21 mouse cellular contexts compared by ENCODE assay signal in the genomic region with DNA sequence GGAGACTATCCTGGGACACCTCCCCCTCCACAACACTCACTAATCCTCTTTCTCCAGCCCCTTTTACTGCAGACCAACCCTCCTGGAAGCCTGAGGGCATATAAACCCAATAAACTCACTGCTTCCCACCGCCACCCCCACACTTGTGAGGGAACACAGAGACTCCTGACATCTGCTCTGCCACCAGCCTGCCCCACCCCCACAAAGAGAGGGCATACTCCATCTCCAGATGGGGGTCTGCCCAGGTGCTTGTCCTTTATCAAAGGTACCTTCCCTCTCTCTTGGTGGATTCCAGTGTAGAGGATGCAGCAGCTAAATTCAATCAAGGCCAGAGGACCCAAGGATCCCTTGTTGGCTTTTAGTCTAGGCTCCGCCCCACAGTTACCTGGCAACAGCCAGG. TPM values are rescaled to one million over a fixed set of nuclear protein-coding genes. Genes with fewer than 3 reads are reported as not detected.
DNase-seq lines count a peak whose midpoint lies in the region; ATAC-seq lines count a peak whose summit lies in the region.
"Had no signal": no experiment of that assay in that cellular context is flagged by ENCODE, and none has a peak within 500 bp of the region (broad histone marks: within the 10 kb centered on the region; RNA-seq: fewer than 3 reads in every experiment).

No protein-coding gene starts in this region.

- H3K4me1 ChIP-seq in heart, embryonic 10.5 days: no peaks in the 10 kb centered on the region
- H3K4me1 ChIP-seq in limb, embryonic 12.5 days (replicated peaks): peaks cover 19% of the 10 kb centered on the region
- H3K4me1 ChIP-seq in hindbrain, embryonic 10.5 days (replicated peaks): 0 out of 2 replicates have a peak, but pooled peaks cover 4% of the 10 kb centered on the region
- H3K4me1 ChIP-seq: forebrain, embryonic 15.5 days; heart, embryonic 12.5 days; hindbrain, embryonic 15.5 days had no signal

- ATAC-seq in limb, embryonic 12.5 days (ENCODE audit: insufficient number of reproducible peaks, insufficient read depth, low FRiP score, low TSS enrichment, low read depth): peak; percentile 50; the same call in 1 of the 2 replicates
- ATAC-seq: activated CD4-positive, CD25-positive, alpha-beta regulatory T cell, adult 4 months; forebrain, embryonic 15.5 days had no signal

- H3K4me3 ChIP-seq in heart, embryonic 10.5 days: no peak overlapping the region
- no peak overlapping the region for H3K4me3 ChIP-seq in limb, embryonic 12.5 days (replicated peaks)
- no peak overlapping the region for H3K4me3 ChIP-seq in hindbrain, embryonic 10.5 days
- H3K4me3 ChIP-seq: embryonic facial prominence, embryonic 12.5 days; forebrain, embryonic 15.5 days; heart, adult 2 months; heart, embryonic 12.5 days; hindbrain, embryonic 15.5 days had no signal

- intact Hi-C loops in left cerebral cortex, postnatal 4 days (cut with DNase I): no loop called here

- DNase-seq in adrenal gland, postnatal 14 days: peak; percentile 11
- DNase-seq in adrenal gland, postnatal 25 days: no peak
- peak; percentile 60 for DNase-seq in heart, adult 11 months
- DNase-seq in heart, embryonic 10.5 days (ENCODE audit: low spot score): no peak
- peak; percentile 40 for DNase-seq in left cerebral cortex, postnatal 4 days
- DNase-seq in left cerebral cortex, adult 9 months (ENCODE audit: low spot score in 2 of 2): no peak
- no peak for DNase-seq in hindbrain, embryonic 10.5 days (ENCODE audit: low spot score)
- DNase-seq: adrenal gland, postnatal 36 days; B cell, adult 2 months; cerebellum, adult 11 months; cerebellum, postnatal 25 days; gastrocnemius, postnatal 10 days; heart, adult 2 months had no signal

- no peak overlapping the region; the same call in 1 of the 2 replicates for H3K9ac ChIP-seq in limb, embryonic 12.5 days (replicated peaks)
- H3K9ac ChIP-seq: embryonic facial prominence, embryonic 12.5 days; forebrain, embryonic 15.5 days; heart, embryonic 12.5 days; hindbrain, embryonic 15.5 days had no signal

- H3K27me3 ChIP-seq in heart, embryonic 10.5 days (ENCODE audit: insufficient read depth, poor library complexity, severe bottlenecking): no peaks in the 10 kb centered on the region
- H3K27me3 ChIP-seq in limb, embryonic 12.5 days: no peaks in the 10 kb centered on the region
- no peaks in the 10 kb centered on the region for H3K27me3 ChIP-seq in hindbrain, embryonic 10.5 days (ENCODE audit: insufficient read depth, poor library complexity, severe bottlenecking)
- H3K27me3 ChIP-seq: embryonic facial prominence, embryonic 12.5 days; forebrain, embryonic 15.5 days; heart, embryonic 12.5 days; hindbrain, embryonic 15.5 days had no signal

- H3K9me3 ChIP-seq in heart, embryonic 10.5 days: no peaks in the 10 kb centered on the region
- no peaks in the 10 kb centered on the region for H3K9me3 ChIP-seq in limb, embryonic 12.5 days
- H3K9me3 ChIP-seq in hindbrain, embryonic 10.5 days: no peaks in the 10 kb centered on the region
- H3K9me3 ChIP-seq: embryonic facial prominence, embryonic 12.5 days; forebrain, embryonic 15.5 days; heart, embryonic 12.5 days; hindbrain, embryonic 15.5 days had no signal

- no peaks in the 10 kb centered on the region for H3K36me3 ChIP-seq in heart, embryonic 10.5 days
- no peaks in the 10 kb centered on the region for H3K36me3 ChIP-seq in limb, embryonic 12.5 days
- no peaks in the 10 kb centered on the region for H3K36me3 ChIP-seq in hindbrain, embryonic 10.5 days
- H3K36me3 ChIP-seq: embryonic facial prominence, embryonic 12.5 days; heart, embryonic 12.5 days had no signal

- no peak overlapping the region for H3K27ac ChIP-seq in heart, embryonic 10.5 days
- no peak overlapping the region for H3K27ac ChIP-seq in limb, embryonic 12.5 days
- H3K27ac ChIP-seq in hindbrain, embryonic 10.5 days: no peak overlapping the region
- H3K27ac ChIP-seq: embryonic facial prominence, embryonic 12.5 days; forebrain, embryonic 15.5 days; heart, adult 2 months; hindbrain, embryonic 15.5 days had no signal

- peak overlapping the region; percentile 8; the same call in 1 of the 2 replicates for H3K4me2 ChIP-seq in limb, embryonic 12.5 days
- H3K4me2 ChIP-seq: embryonic facial prominence, embryonic 12.5 days; forebrain, embryonic 15.5 days; heart, embryonic 12.5 days; hindbrain, embryonic 15.5 days had no signal

- 56% methylated on average over 2 of the region's 2 CpGs for WGBS in heart, embryonic 10.5 days
- 50% methylated on average over 2 of the region's 2 CpGs for WGBS in limb, embryonic 12.5 days
- WGBS in hindbrain, embryonic 10.5 days: 67% methylated on average over 2 of the region's 2 CpGs

RNA-seq across cellular contexts. Expression of gene Cplx1, which starts 28.8 kb away (rescaled TPM):
- total RNA-seq in adrenal gland, postnatal 14 days (2021): 3.9 and 8.3 TPM in 2 replicates
- total RNA-seq in adrenal gland, postnatal 25 days (2021): 1.8 and 3.0 TPM in 2 replicates
- 0.64 and 0.70 TPM in 2 replicates for polyA plus RNA-seq in heart, embryonic 10.5 days (2016; fragmentation: Nextera tagmentation; extraction: Ambion mirVana)
- 100 to 1,000 TPM; 190 to 193 TPM for total RNA-seq in left cerebral cortex, postnatal 4 days (2021)
- polyA plus RNA-seq in limb, embryonic 12.5 days (2016; fragmentation: Nextera tagmentation; extraction: Ambion mirVana): 0.33 and 0.46 TPM in 2 replicates
- polyA plus RNA-seq in hindbrain, embryonic 10.5 days (2016; fragmentation: Nextera tagmentation; extraction: Ambion mirVana): 6.9 and 11.2 TPM in 2 replicates
- total RNA-seq: heart, postnatal 25 days; MEL had no signal
- polyA plus RNA-seq: activated CD4-positive, CD25-positive, alpha-beta regulatory T cell, adult 4 months had no signal

RNA-seq across cellular contexts. Expression of gene Pcgf3, which starts 60.0 kb away (rescaled TPM):
- 41.7 and 42.5 TPM in 2 replicates for total RNA-seq in adrenal gland, postnatal 14 days (2021)
- total RNA-seq in adrenal gland, postnatal 25 days (2021): 40.3 and 55.4 TPM in 2 replicates
- polyA plus RNA-seq in heart, embryonic 10.5 days (2016; fragmentation: Nextera tagmentation; extraction: Ambion mirVana): 19.9 and 21.3 TPM in 2 replicates
- total RNA-seq in left cerebral cortex, postnatal 4 days (2021): 10 to 100 TPM; 82.2 to 94.3 TPM
- 30.5 and 32.1 TPM in 2 replicates for polyA plus RNA-seq in limb, embryonic 12.5 days (2016; fragmentation: Nextera tagmentation; extraction: Ambion mirVana)
- polyA plus RNA-seq in hindbrain, embryonic 10.5 days (2016; fragmentation: Nextera tagmentation; extraction: Ambion mirVana): 24.3 and 27.5 TPM in 2 replicates

Comparison
In these comparisons a context has a peak if more than half of its experiments do, and no peak if none do; other contexts are left out.
1. DNase-seq: peak in adrenal gland, postnatal 14 days (single experiment), heart, adult 11 months (single experiment) and left cerebral cortex, postnatal 4 days (single experiment); none in adrenal gland, postnatal 25 days (single experiment), heart, embryonic 10.5 days (single experiment), left cerebral cortex, adult 9 months (0 of 2) and hindbrain, embryonic 10.5 days (single experiment).
2. RNA of gene Cplx1, which starts 28.8 kb away (total RNA-seq): 190 to 193 TPM in left cerebral cortex, postnatal 4 days; 3.9 to 8.3 TPM in adrenal gland, postnatal 14 days and 1.8 to 3.0 TPM in adrenal gland, postnatal 25 days; every median in the first group is over 10 times any median in the second.